Mouse (Mus musculus): ENCODE data around the gene Slc41a2.

DNA sequence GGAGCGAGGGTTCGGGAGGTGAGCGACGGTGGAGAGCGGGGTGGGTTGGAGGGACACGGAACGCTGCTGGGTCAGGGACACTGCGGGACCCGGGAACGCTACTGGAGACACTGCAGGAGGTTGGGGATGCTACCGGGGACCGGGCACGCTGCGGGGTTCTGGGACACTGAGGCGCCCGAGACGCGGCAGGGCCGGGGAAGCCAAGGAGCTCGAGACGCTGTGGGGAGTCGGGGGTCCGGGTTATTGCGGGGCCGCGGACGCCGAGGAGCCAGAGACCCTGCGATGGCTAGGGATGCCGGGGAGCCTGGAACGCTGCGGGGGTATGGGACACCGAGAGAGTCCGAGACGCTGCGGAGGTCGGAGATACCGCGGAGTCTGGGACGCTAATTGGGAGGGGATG lies 22.7 kb upstream of the Slc41a2 start:
- TF ChIP-seq POLR2A (IDR thresholded peaks at IDR 0.05; ENCODE audit: control insufficient read depth, low read depth, low read length): no peak
- no peak for TF ChIP-seq CTCF (IDR thresholded peaks at IDR 0.05; ENCODE audit: control insufficient read depth, insufficient read depth, insufficient replicate concordance, low read depth, low read length)
